Mouse (Mus musculus): ENCODE measurements around the gene Anapc5.

The Anapc5 gene

GRCm38 (mm10) chr5:122769101-122769568, 52.0 kb downstream of the Anapc5 start:
- DNase-seq (ENCODE audit: low spot score in 2 of 2): no peak

- DNase-seq (ENCODE audit: low spot score in 2 of 2): no peak
These were observed 53.9 kb downstream of the Anapc5 start for GRCm38 (mm10) chr5:122767283-122767682.

- peak in 1 of 2 experiments; percentile 40 for DNase-seq (ENCODE audit: low spot score in 2 of 2)
These were observed 57.1 kb downstream of the Anapc5 start for GRCm38 (mm10) chr5:122764032-122764464.

GRCm38 (mm10) chr5:122763271-122764031, 57.7 kb downstream of the Anapc5 start:
- peak; percentile 30 to 57 for DNase-seq (ENCODE audit: low spot score in 2 of 2)

GRCm38 (mm10) chr5:122756680-122757079, 64.5 kb downstream of the Anapc5 start:
- peak in 1 of 2 experiments; percentile 65 for DNase-seq (ENCODE audit: low spot score in 2 of 2)

GRCm38 (mm10) chr5:122756144-122756543, 65.0 kb downstream of the Anapc5 start:
- DNase-seq (ENCODE audit: low spot score in 2 of 2): no peak

GRCm38 (mm10) chr5:122755620-122756019, 65.5 kb downstream of the Anapc5 start:
- DNase-seq (ENCODE audit: low spot score in 2 of 2): no peak

- DNase-seq (ENCODE audit: low spot score in 2 of 2): no peak
These were observed 66.7 kb downstream of the Anapc5 start for GRCm38 (mm10) chr5:122754477-122754876.

- no peak for DNase-seq (ENCODE audit: low spot score in 2 of 2)
These were observed 73.2 kb downstream of the Anapc5 start for GRCm38 (mm10) chr5:122747950-122748349.

GRCm38 (mm10) chr5:122743880-122744422, 77.2 kb downstream of the Anapc5 start:
- DNase-seq (ENCODE audit: low spot score in 2 of 2): no peak

Measured in urinary bladder, postnatal 36 days (tissue).